Mouse (Mus musculus) C2C12 (cell line): Measurements from ENCODE around the gene Cnst.

Experiments
- CTCF ChIP-seq: IDR thresholded peaks from one replicate; pipeline ENCODE4 v1.5.1; 2011; ENCODE audit not compliant: control insufficient read depth, insufficient read depth, insufficient read length
- FOSL1 ChIP-seq: IDR thresholded peaks from one replicate; pipeline ENCODE4 v1.8.0; 2011; ENCODE audit warnings: mild to moderate bottlenecking, low read length; ENCODE audit not compliant: poor library complexity, insufficient read depth, severe bottlenecking
- MAX ChIP-seq: IDR thresholded peaks from one replicate; pipeline ENCODE4 v1.6.1; 2011; ENCODE audit warnings: mild to moderate bottlenecking, control low read depth
- USF1 ChIP-seq: IDR thresholded peaks from one replicate; pipeline ENCODE4 v1.6.1; 2011; ENCODE audit warnings: low read depth, mild to moderate bottlenecking, control low read depth, moderate library complexity

GRCm38 (mm10) chr1:179650284-179650683, 104.1 kb downstream of the Cnst start:
- TF ChIP-seq CTCF, result no peak
- TF ChIP-seq FOSL1, result no peak
- no peak for TF ChIP-seq USF1
- no peak for TF ChIP-seq MAX
